Comparison of ENCODE assay signal across 8 mouse cellular contexts in the genomic region with DNA sequence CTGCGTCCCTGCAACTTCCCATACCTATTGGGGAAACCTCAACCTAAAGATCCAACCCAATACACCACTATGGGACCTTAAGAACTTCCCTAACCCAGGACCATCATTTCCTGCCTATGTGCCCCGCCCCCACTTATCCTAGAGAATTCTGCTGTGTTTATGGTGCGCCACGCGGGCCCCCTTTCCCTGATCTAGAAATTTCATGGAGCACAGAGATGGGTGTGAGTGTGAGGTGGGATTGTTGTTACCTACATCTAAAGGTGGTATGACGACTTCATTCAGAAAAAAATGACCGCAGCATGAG. TPM values are rescaled to one million over a fixed set of nuclear protein-coding genes. Genes with fewer than 3 reads are reported as not detected.
DNase-seq lines count a peak whose midpoint lies in the region; ATAC-seq and TF ChIP-seq lines count a peak whose summit lies in the region.

No protein-coding gene starts in this region.

- no peak for TF ChIP-seq CTCF in testis, adult 2 months (IDR thresholded peaks at IDR 0.05; ENCODE audit: control insufficient read depth, insufficient read depth, insufficient replicate concordance, low read depth, low read length)
- TF ChIP-seq CTCF in liver, embryonic 14.5 days (IDR thresholded peaks at IDR 0.05; ENCODE audit: low read depth): no peak

- H3K4me3 ChIP-seq in heart, embryonic 10.5 days: peak overlapping the region; percentile 38; the same call in 1 of the 2 replicates
- peak overlapping the region; percentile 19 for H3K4me3 ChIP-seq in testis, adult 2 months (ENCODE audit: control insufficient read depth, low read depth, low read length)
- H3K4me3 ChIP-seq in liver, embryonic 14.5 days (ENCODE audit: insufficient read depth in 1 of 2, low read depth in 2 of 2, low read length in 2 of 2): no peak overlapping the region

- H3K36me3 ChIP-seq in heart, embryonic 10.5 days: no peaks in the 10 kb centered on the region
- no peaks in the 10 kb centered on the region for H3K36me3 ChIP-seq in testis, adult 2 months (ENCODE audit: control insufficient read depth, insufficient read depth, low read length)
- H3K36me3 ChIP-seq in liver, embryonic 14.5 days (replicated peaks; ENCODE audit: control insufficient read depth, insufficient read depth, low read depth): no peaks in the 10 kb centered on the region

- no peak overlapping the region for H3K27ac ChIP-seq in heart, embryonic 10.5 days
- H3K27ac ChIP-seq in testis, adult 2 months (ENCODE audit: control insufficient read depth, insufficient read depth, low read depth, low read length): no peak overlapping the region
- H3K27ac ChIP-seq in liver, embryonic 14.5 days: no peak overlapping the region

- H3K9me3 ChIP-seq in heart, embryonic 10.5 days: no peaks in the 10 kb centered on the region
- H3K9me3 ChIP-seq in liver, embryonic 14.5 days (ENCODE audit: control insufficient read depth, low read length): no peaks in the 10 kb centered on the region

- H3K4me1 ChIP-seq in heart, embryonic 10.5 days: peaks cover 6% of the 10 kb centered on the region; the same call in 1 of the 2 replicates
- peaks cover 4% of the 10 kb centered on the region for H3K4me1 ChIP-seq in testis, adult 2 months (ENCODE audit: control insufficient read depth, insufficient read depth, low read length)
- H3K4me1 ChIP-seq in liver, embryonic 14.5 days (replicated peaks; ENCODE audit: control insufficient read depth in 2 of 2, insufficient read depth in 2 of 2, low read length in 1 of 2): peaks cover 16 to 17% of the 10 kb centered on the region in 2 experiments

- WGBS in heart, embryonic 10.5 days: 55% methylated on average over 7 of the region's 7 CpGs
- 50% methylated on average over 7 of the region's 7 CpGs for WGBS in liver, embryonic 14.5 days (ENCODE audit: insufficient replicate concordance)

- H3K9ac ChIP-seq in liver, embryonic 14.5 days (replicated peaks): no peak overlapping the region

- no peak for ATAC-seq in liver, embryonic 14.5 days (ENCODE audit: insufficient read depth)

- DNase-seq in heart, embryonic 10.5 days (ENCODE audit: low spot score): no peak
- DNase-seq in heart, postnatal 10 days: no peak
- DNase-seq in testis, postnatal 10 days (ENCODE audit: low spot score): no peak
- no peak for DNase-seq in liver, embryonic 14.5 days (ENCODE audit: low read depth in 3 of 3, low spot score in 3 of 3)
- DNase-seq in urinary bladder, adult 18-20 months (ENCODE audit: low spot score in 2 of 2): no peak
- DNase-seq in right cerebral cortex, postnatal 36 days (ENCODE audit: low spot score in 2 of 2): no peak
- no peak for DNase-seq in adrenal gland, adult 2 months

- intact Hi-C loops in heart, postnatal 10 days (cut with DNase I): loop anchor here (1.0 to 2.0 kb wide), 2 partner anchors 268 to 380 kb away; no protein-coding TSS in a partner anchor

- H3K27me3 ChIP-seq in heart, embryonic 10.5 days (ENCODE audit: insufficient read depth, poor library complexity, severe bottlenecking): no peaks in the 10 kb centered on the region
- H3K27me3 ChIP-seq in testis, adult 2 months (ENCODE audit: control insufficient read depth, insufficient read depth, low read length): no peaks in the 10 kb centered on the region
- no peaks in the 10 kb centered on the region for H3K27me3 ChIP-seq in liver, embryonic 14.5 days (ENCODE audit: control insufficient read depth, insufficient read depth, low read length)

- TF ChIP-seq EP300 in liver, embryonic 14.5 days (IDR thresholded peaks at IDR 0.05; ENCODE audit: low read depth): no peak

- TF ChIP-seq POLR2A in testis, adult 2 months (IDR thresholded peaks at IDR 0.05; ENCODE audit: control insufficient read depth, low read depth, low read length): no peak

- H3K4me2 ChIP-seq in liver, embryonic 14.5 days (ENCODE audit: low read depth): peak overlapping the region; percentile 12; the same call in 1 of the 2 replicates

RNA-seq across cellular contexts. Expression of a gene that starts 8.7 kb away (rescaled TPM):
- polyA plus RNA-seq in heart, embryonic 10.5 days (2016; fragmentation: Nextera tagmentation; extraction: Ambion mirVana): 31.7 and 38.4 TPM in 2 replicates
- 10 to 100 TPM; 11.3 to 12.6 TPM for total RNA-seq in heart, postnatal 10 days (2021)
- polyA plus RNA-seq in testis, adult 2 months (2012; rRNA removed): 7.0 and 7.7 TPM in 2 replicates
- polyA plus RNA-seq in liver, embryonic 14.5 days (2012; rRNA removed): 10.5 and 14.0 TPM in 2 replicates
- 17.6 and 18.5 TPM in 2 replicates for polyA plus RNA-seq in liver, embryonic 14.5 days (2014; fragmentation: Nextera tagmentation; extraction: Ambion mirVana)
- 10 to 100 TPM; 28.0 to 28.6 TPM for total RNA-seq in adrenal gland, adult 2 months (2021)
- 25.2 and 25.8 TPM in 2 replicates for polyA plus RNA-seq in adrenal gland, adult 2 months (2012; rRNA removed)

Comparison
In these comparisons a context has a peak if more than half of its experiments do, and no peak if none do; other contexts are left out.
1. H3K4me3 ChIP-seq: peak in heart, embryonic 10.5 days (single experiment) and testis, adult 2 months (single experiment); none in liver, embryonic 14.5 days (0 of 2).